Mouse (Mus musculus) embryo, embryonic 9.5 days (tissue): ENCODE measurements around the gene Btbd7.

ENCODE experiments used
- DNase-seq: peaks from one replicate; pipeline ENCODE4 v3.0.0-alpha.2; 2017; ENCODE audit errors: extremely low spot score

Gene Btbd7

GRCm38 (mm10) chr12:102730798-102731619, 147.3 kb downstream of the Btbd7 start:
- no peak for DNase-seq
